Mouse (Mus musculus) hindbrain, postnatal 0 days (tissue): ENCODE results near the gene Wdr25. TPM values are rescaled to one million over a fixed set of nuclear protein-coding genes. Genes with fewer than 3 reads are reported as not detected.

Experiments
- ATAC-seq: fragments of 200-750 bp; cut with Nextera tagmentation; 2 replicates; pipeline ENCODE4 v1.8.0; 2017; ENCODE audit warnings: mild to moderate bottlenecking, moderate TSS enrichment, moderate library complexity
- DNase-seq: peaks from one replicate; pipeline ENCODE4 v3.0.0-alpha.2; 2015; ENCODE audit warnings: low spot score
- H3K27ac ChIP-seq: fragments of 300-500 bp; sonication (generic); 2 replicates; pipeline ENCODE4 v1.5.1; 2014; ENCODE audit warnings: mild to moderate bottlenecking
- H3K27me3 ChIP-seq: fragments of 300-500 bp; sonication (generic); 2 replicates; pipeline ENCODE4 v1.6.1; 2014; ENCODE audit warnings: low read length, mixed read lengths; ENCODE audit not compliant: insufficient read depth
- H3K36me3 ChIP-seq: fragments of 300-500 bp; sonication (generic); 2 replicates; pipeline ENCODE4 v1.6.1; 2014; ENCODE audit warnings: low read length, mixed read lengths; ENCODE audit not compliant: insufficient read depth
- H3K4me1 ChIP-seq: fragments of 300-500 bp; sonication (generic); 2 replicates; pipeline ENCODE4 v1.6.1; 2014; ENCODE audit warnings: antibody characterized with exemption, low read length, mixed read lengths; ENCODE audit not compliant: insufficient read depth
- H3K4me2 ChIP-seq: fragments of 300-500 bp; sonication (generic); 2 replicates; pipeline ENCODE4 v1.6.1; 2014; ENCODE audit warnings: low read depth, mild to moderate bottlenecking, low read length, moderate library complexity, mixed read lengths
- H3K4me3 ChIP-seq: fragments of 300-500 bp; sonication (generic); 2 replicates; pipeline ENCODE4 v1.5.1; 2014; ENCODE audit warnings: low read length
- H3K9ac ChIP-seq: fragments of 300-500 bp; sonication (generic); replicated peaks from 2 replicates; pipeline ENCODE4 v1.6.1; 2014; ENCODE audit warnings: mild to moderate bottlenecking, low read length, moderate library complexity, mixed read lengths
- H3K9me3 ChIP-seq: fragments of 300-500 bp; sonication (generic); 2 replicates; pipeline ENCODE4 v1.6.1; 2016; ENCODE audit warnings: low read length, mixed read lengths
- CTCF ChIP-seq: IDR thresholded peaks from 2 replicates; pipeline ENCODE4 v1.5.1; 2016; ENCODE audit warnings: antibody characterized with exemption, control low read depth, low read depth
- WGBS: fragments of 180-500 bp; shearing (Covaris S2); extraction: QIAGEN DNeasy Blood & Tissue Kit; methylation state at CpG from one replicate; pipeline ENCODE4 v1.1.7; 2014; 5-methylcytosine and 5-hydroxymethylcytosine counted together
- polyA plus RNA-seq: library from polyadenylated mRNA; unstranded; fragments of >200 nt; fragmentation: Nextera tagmentation; extraction: Ambion mirVana; gene quantifications from 2 replicates; pipeline ENCODE4 v1.2.1, GENCODE M21; 2015
- total RNA-seq: library from RNA; depleted of rRNA; stranded (reverse); fragments of >200 nt; gene quantifications from 2 replicates; pipeline ENCODE4 v1.2.3, GENCODE M21; 2014

Wdr25 gene
- total and polyA plus RNA-seq, 2 experiments from 2014 or later = 4.7 to 5.8 TPM

- no peaks in the 10 kb centered on the region for H3K9me3 ChIP-seq
- no peak overlapping the region for H3K4me2 ChIP-seq
- peaks cover 4% of the 10 kb centered on the region; the same call in 1 of the 2 replicates for H3K27me3 ChIP-seq
- H3K9ac ChIP-seq = no peak overlapping the region
- H3K4me3 ChIP-seq = no peak overlapping the region
- peaks cover 36% of the 10 kb centered on the region for H3K4me1 ChIP-seq
- 40% methylated on average over 7 of the region's 7 CpGs for WGBS
- no peak overlapping the region for H3K27ac ChIP-seq
- DNase-seq (no peak), ATAC-seq (no peak)
- TF ChIP-seq CTCF = no peak
- no peaks in the 10 kb centered on the region for H3K36me3 ChIP-seq
Measured at GRCm38 (mm10) chr12:108958483-108958882, 65.1 kb downstream of the Wdr25 start.

GRCm38 (mm10) chr12:108958991-108959638 is 65.7 kb downstream of the Wdr25 start:
- no peak overlapping the region for H3K9ac ChIP-seq
- peak; percentile 44 for DNase-seq

GRCm38 (mm10) chr12:108959639-108960219 is 66.3 kb downstream of the Wdr25 start:
- H3K4me3 ChIP-seq = peak overlapping the region; percentile 18
- WGBS = 17% methylated on average over 12 of the region's 12 CpGs

More at GRCm38 (mm10) chr12:108958991-108959638, 65.7 kb downstream of the Wdr25 start:
- no peaks in the 10 kb centered on the region for H3K9me3 ChIP-seq
- H3K4me1 ChIP-seq = peaks cover 31% of the 10 kb centered on the region
- H3K4me3 ChIP-seq = peak overlapping the region; percentile 18
- no peaks in the 10 kb centered on the region for H3K36me3 ChIP-seq
- no peak for TF ChIP-seq CTCF
- no peak overlapping the region for H3K27ac ChIP-seq
- 0 out of 2 replicates have a peak, but pooled peaks have one; percentile 38 for ATAC-seq
- H3K27me3 ChIP-seq = peaks cover 4% of the 10 kb centered on the region; the same call in 1 of the 2 replicates
- 6% methylated on average over 23 of the region's 23 CpGs for WGBS
- H3K4me2 ChIP-seq = peak overlapping the region; percentile 53

GRCm38 (mm10) chr12:108960225-108960624 is 66.8 kb downstream of the Wdr25 start:
- H3K4me1 ChIP-seq = peaks cover 26% of the 10 kb centered on the region

More at GRCm38 (mm10) chr12:108959639-108960219, 66.3 kb downstream of the Wdr25 start:
- Histone ChIP-seq H3K9ac (no peak overlapping the region), H3K9me3 (no peaks in the 10 kb centered on the region), H3K27me3 (peaks cover 4% of the 10 kb centered on the region; the same call in 1 of the 2 replicates), H3K4me1 (peaks cover 27% of the 10 kb centered on the region), H3K36me3 (no peaks in the 10 kb centered on the region), H3K4me2 (peak overlapping the region; percentile 53), H3K27ac (no peak overlapping the region)
- no peak for ATAC-seq
- TF ChIP-seq CTCF = no peak
- DNase-seq = peak; percentile 23

DNA sequence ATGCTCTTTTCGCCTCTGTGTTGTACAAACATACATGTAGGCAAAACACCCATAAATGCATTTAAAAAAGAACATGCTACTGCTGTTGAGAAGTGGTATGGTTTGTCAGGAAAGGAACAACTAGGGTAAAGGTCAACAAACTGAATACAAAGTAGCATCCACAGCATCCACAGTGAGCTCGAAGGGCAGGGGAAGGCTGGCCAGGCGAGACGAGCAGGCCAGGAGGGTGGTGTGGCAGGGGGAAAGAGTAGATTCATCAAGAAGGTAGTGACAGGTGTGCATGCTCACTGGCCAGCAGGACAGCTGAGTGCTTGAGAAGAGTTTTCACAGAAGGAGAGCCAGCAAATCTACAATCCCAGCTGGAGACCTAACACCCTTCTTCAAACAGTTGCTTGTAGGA is 74.2 kb downstream of the Wdr25 start:
- no peak for TF ChIP-seq CTCF
- no peak overlapping the region for H3K4me2 ChIP-seq
- H3K27ac ChIP-seq = no peak overlapping the region
- H3K36me3 ChIP-seq = no peaks in the 10 kb centered on the region
- H3K27me3 ChIP-seq = no peaks in the 10 kb centered on the region
- H3K9me3 ChIP-seq = no peaks in the 10 kb centered on the region
- WGBS = 78% methylated on average over 4 of the region's 4 CpGs
- H3K4me3 ChIP-seq = no peak overlapping the region
- ATAC-seq = no peak
- DNase-seq = no peak
- H3K4me1 ChIP-seq = peaks cover 12% of the 10 kb centered on the region
- no peak overlapping the region for H3K9ac ChIP-seq

More at GRCm38 (mm10) chr12:108960225-108960624, 66.8 kb downstream of the Wdr25 start:
- TF ChIP-seq CTCF = no peak
- DNase-seq (peak; percentile 86), ATAC-seq (peak; percentile 74)
- Histone ChIP-seq H3K36me3 (no peaks in the 10 kb centered on the region), H3K9me3 (no peaks in the 10 kb centered on the region), H3K4me3 (no peak overlapping the region), H3K9ac (no peak overlapping the region), H3K27me3 (peaks cover 4% of the 10 kb centered on the region; the same call in 1 of the 2 replicates), H3K27ac (no peak overlapping the region), H3K4me2 (no peak overlapping the region)
- 27% methylated on average over 10 of the region's 10 CpGs for WGBS

DNA sequence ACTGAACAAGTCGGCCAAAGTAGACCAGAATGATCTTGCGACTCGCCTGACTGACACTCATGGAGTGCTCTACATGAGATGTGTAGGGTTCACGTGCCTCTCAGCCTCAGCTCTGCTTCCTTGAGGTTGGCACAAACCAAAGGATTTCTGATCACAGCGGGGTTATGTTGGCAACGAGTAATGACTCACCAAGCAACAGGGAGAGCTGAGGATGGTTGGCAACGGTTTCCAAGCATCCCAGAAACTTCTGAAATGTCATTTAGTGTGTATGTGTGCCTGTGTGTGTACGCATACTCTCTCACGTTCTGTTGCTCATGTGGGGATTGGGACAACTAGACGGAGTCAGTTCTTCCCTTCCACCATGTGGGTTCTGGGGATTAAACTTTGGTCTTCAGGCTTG is 74.6 kb downstream of the Wdr25 start:
- H3K27ac ChIP-seq = no peak overlapping the region
- H3K9ac ChIP-seq = no peak overlapping the region
- no peak overlapping the region for H3K4me3 ChIP-seq
- no peak overlapping the region for H3K4me2 ChIP-seq
- H3K27me3 ChIP-seq = no peaks in the 10 kb centered on the region
- no peaks in the 10 kb centered on the region for H3K36me3 ChIP-seq
- no peak for TF ChIP-seq CTCF
- no peaks in the 10 kb centered on the region for H3K9me3 ChIP-seq
- ATAC-seq = no peak
- H3K4me1 ChIP-seq = peaks cover 8% of the 10 kb centered on the region
- DNase-seq = peak; percentile 29
- 57% methylated on average over 10 of the region's 10 CpGs for WGBS

DNA sequence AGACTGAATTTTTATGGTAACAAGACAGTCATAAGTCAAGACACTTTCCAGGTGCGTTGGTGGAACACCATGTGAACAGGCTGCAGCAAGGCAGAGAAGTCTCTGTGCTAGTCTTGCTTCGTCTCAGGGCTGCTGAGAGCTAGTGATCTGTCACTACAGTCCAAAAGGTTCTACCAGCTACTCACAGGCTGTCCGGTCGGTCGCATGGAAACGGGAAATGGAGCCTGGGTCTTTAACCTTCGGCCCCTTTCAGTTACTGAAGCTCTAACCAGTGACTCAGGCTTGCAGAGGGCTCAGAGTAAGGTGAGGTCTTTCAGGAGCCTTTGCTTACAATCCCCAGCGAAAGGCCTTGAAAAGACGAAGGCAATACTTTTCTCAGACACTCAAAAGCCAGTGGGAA is 78.0 kb downstream of the Wdr25 start:
- H3K4me1 ChIP-seq = peaks cover 6% of the 10 kb centered on the region; the same call in 1 of the 2 replicates
- no peak overlapping the region for H3K4me3 ChIP-seq
- no peaks in the 10 kb centered on the region for H3K9me3 ChIP-seq
- ATAC-seq (no peak), DNase-seq (no peak)
- H3K27ac ChIP-seq = no peak overlapping the region
- H3K4me2 ChIP-seq = no peak overlapping the region
- no peaks in the 10 kb centered on the region for H3K36me3 ChIP-seq
- H3K27me3 ChIP-seq = no peaks in the 10 kb centered on the region
- 90% methylated on average over 9 of the region's 9 CpGs for WGBS
- no peak for TF ChIP-seq CTCF
- H3K9ac ChIP-seq = no peak overlapping the region
